24 mouse cellular contexts compared by ENCODE assay signal in the genomic region with DNA sequence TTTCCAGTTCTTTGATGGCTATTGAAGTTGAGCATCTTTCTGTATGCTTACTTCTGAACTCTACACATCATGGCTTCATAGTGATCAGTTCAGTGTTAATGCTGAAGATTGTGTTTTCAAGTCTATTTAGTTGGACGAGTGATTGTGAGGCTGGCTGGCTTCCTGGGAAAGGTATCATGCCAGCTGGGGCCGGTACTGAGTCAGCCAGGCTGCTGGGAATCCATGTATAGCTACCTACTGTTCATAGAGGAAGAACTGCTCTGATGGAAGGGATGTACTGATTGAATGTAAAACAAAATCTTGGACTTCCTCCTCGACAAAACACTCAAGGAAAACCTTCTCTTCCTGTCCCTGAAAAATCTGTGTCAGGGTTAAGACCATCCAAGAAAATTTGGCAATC. TPM values are rescaled to one million over a fixed set of nuclear protein-coding genes. Genes with fewer than 3 reads are reported as not detected.
"Had no signal": no experiment of that assay in that cellular context is flagged by ENCODE, and none has a peak within 500 bp of the region (broad histone marks: within the 10 kb centered on the region; RNA-seq: fewer than 3 reads in every experiment).

No protein-coding gene starts in this region.

- H3K36me3 ChIP-seq: heart, embryonic 12.5 days; hindbrain, embryonic 10.5 days; hindbrain, embryonic 12.5 days; intestine, embryonic 15.5 days; limb, embryonic 10.5 days; limb, embryonic 12.5 days had no signal

- H3K9me3 ChIP-seq: heart, embryonic 12.5 days; hindbrain, embryonic 10.5 days; hindbrain, embryonic 12.5 days; intestine, embryonic 15.5 days; limb, embryonic 10.5 days; limb, embryonic 12.5 days had no signal

- H3K27ac ChIP-seq: gastrocnemius, adult 2 months; heart, adult 2 months; hindbrain, embryonic 10.5 days; hindbrain, embryonic 12.5 days; hindbrain, embryonic 14.5 days; intestine, embryonic 15.5 days; layer of hippocampus, adult 2 months; left cerebral cortex, adult 2 months; limb, embryonic 10.5 days; limb, embryonic 12.5 days; liver, embryonic 14.5 days had no signal

- ATAC-seq: hindbrain, embryonic 16.5 days; inflammation-experienced regulatory T-cells, adult 6 months; intestine, embryonic 15.5 days; intestine, postnatal 0 days had no signal

- H3K4me2 ChIP-seq: heart, embryonic 12.5 days; hindbrain, embryonic 12.5 days; hindbrain, embryonic 14.5 days; intestine, embryonic 15.5 days; limb, embryonic 12.5 days; liver, embryonic 11.5 days had no signal

- H3K9ac ChIP-seq: heart, embryonic 12.5 days; hindbrain, embryonic 12.5 days; hindbrain, embryonic 14.5 days; intestine, embryonic 15.5 days; limb, embryonic 12.5 days; liver, embryonic 14.5 days had no signal

- H3K4me1 ChIP-seq: hindbrain, embryonic 10.5 days; hindbrain, embryonic 12.5 days; intestine, embryonic 15.5 days; limb, embryonic 10.5 days; limb, embryonic 12.5 days had no signal

- H3K27me3 ChIP-seq: heart, embryonic 12.5 days; hindbrain, embryonic 12.5 days; intestine, embryonic 15.5 days; limb, embryonic 12.5 days had no signal

- H3K4me3 ChIP-seq: gastrocnemius, adult 2 months; heart, adult 2 months; heart, embryonic 12.5 days; hindbrain, embryonic 10.5 days; hindbrain, embryonic 12.5 days; intestine, embryonic 15.5 days; layer of hippocampus, adult 2 months; left cerebral cortex, adult 2 months; limb, embryonic 10.5 days; limb, embryonic 12.5 days had no signal

- DNase-seq: gastrocnemius, adult 2 months; gastrocnemius, postnatal 10 days; gastrocnemius, postnatal 25 days; heart, adult 2 months; heart, postnatal 4 days; kidney, adult 18-20 months; kidney, adult 8-10 months; kidney, postnatal 25 days; kidney, postnatal 4 days; liver had no signal

RNA-seq across cellular contexts. Expression of gene Aplnr, which starts 9.3 kb away (rescaled TPM):
- polyA plus RNA-seq: inflammation-experienced regulatory T-cells, adult 6 months had no signal

RNA-seq across cellular contexts. Expression of gene Lrrc55, which starts 51.7 kb away (rescaled TPM):
- polyA plus RNA-seq: inflammation-experienced regulatory T-cells, adult 6 months had no signal
